Mouse (Mus musculus) erythroblast, embryonic 14.5 days (primary cell): ENCODE measurements around the gene Pla2g15.

Source experiments
- GATA1 ChIP-seq: IDR thresholded peaks from 2 replicates; pipeline ENCODE4 v1.6.1; 2012; ENCODE audit warnings: low read length, inconsistent platforms, mixed read lengths
- TAL1 ChIP-seq: IDR thresholded peaks from 3 replicates; pipeline ENCODE4 v1.6.1; 2012; ENCODE audit warnings: low read length, inconsistent platforms, mixed read lengths

GRCm38 (mm10) chr8:106108729-106109128 lies 41.5 kb upstream of the Pla2g15 start:
- TF ChIP-seq GATA1 = no peak
- TF ChIP-seq TAL1 = no peak
